Mouse (Mus musculus) cerebellum, adult 18-20 months (tissue): Measurements from ENCODE around the gene Mast1.

Experiments used
- DNase-seq, 2 experiments: peaks; one replicate each; pipeline ENCODE4 v3.0.0; 2021

Mast1 gene

GRCm38 (mm10) chr8:84973079-84973478 lies 35.9 kb upstream of the Mast1 start:
- DNase-seq, result no peak

- no peak for DNase-seq
Observed at GRCm38 (mm10) chr8:84970913-84971312, 33.8 kb upstream of the Mast1 start.

GRCm38 (mm10) chr8:84970135-84970790 lies 33.1 kb upstream of the Mast1 start:
- DNase-seq, result no peak

GRCm38 (mm10) chr8:84969241-84970134 lies 32.3 kb upstream of the Mast1 start, which contains the start of the genes Gm49661, Prdx2 and Rnaseh2a:
Gene Gm49661, minus strand, starts transcription at chr8:84969433.
Gene Prdx2, plus strand, starts transcription at chr8:84969587.
Gene Rnaseh2a, minus strand, starts transcription at chr8:84969767.
- DNase-seq, result peak; percentile 78 to 81

- no peak for DNase-seq
Observed at GRCm38 (mm10) chr8:84968650-84969049, 31.5 kb upstream of the Mast1 start.

- DNase-seq, result no peak
Observed at GRCm38 (mm10) chr8:84967532-84968304, 30.6 kb upstream of the Mast1 start.

- no peak for DNase-seq
Observed at GRCm38 (mm10) chr8:84966603-84967002, 29.4 kb upstream of the Mast1 start.

GRCm38 (mm10) chr8:84965731-84966291 lies 28.7 kb upstream of the Mast1 start:
- DNase-seq, result peak; percentile 91 to 96

GRCm38 (mm10) chr8:84963952-84964351 lies 26.8 kb upstream of the Mast1 start:
- DNase-seq, result no peak

GRCm38 (mm10) chr8:84959811-84960210 lies 22.7 kb upstream of the Mast1 start:
- DNase-seq, result no peak

GRCm38 (mm10) chr8:84956768-84957167 lies 19.6 kb upstream of the Mast1 start:
- DNase-seq, result peak; percentile 82 to 85

- no peak for DNase-seq
Observed at GRCm38 (mm10) chr8:84952612-84953255, 15.6 kb upstream of the Mast1 start.

- no peak for DNase-seq
Observed at GRCm38 (mm10) chr8:84949753-84950152, 12.6 kb upstream of the Mast1 start.

- no peak for DNase-seq
Observed at GRCm38 (mm10) chr8:84947241-84947545, 10.0 kb upstream of the Mast1 start.

- DNase-seq, result peak; percentile 81 to 84
Observed at GRCm38 (mm10) chr8:84946528-84947240, 9.5 kb upstream of the Mast1 start, which contains the start of gene Rtbdn. Gene Rtbdn, plus strand, starts transcription at chr8:84946991.

GRCm38 (mm10) chr8:84945633-84946527 lies 8.7 kb upstream of the Mast1 start:
- DNase-seq, result peak; percentile 72 to 81

- DNase-seq, result peak; percentile 58 to 65
Observed at GRCm38 (mm10) chr8:84945235-84945632, 8.1 kb upstream of the Mast1 start.

GRCm38 (mm10) chr8:84944478-84945160 lies 7.5 kb upstream of the Mast1 start:
- peak; percentile 85 to 90 for DNase-seq

- DNase-seq, result no peak
Observed at GRCm38 (mm10) chr8:84943699-84944098, 6.5 kb upstream of the Mast1 start.
